Mouse (Mus musculus) CH12.LX (cell line): ENCODE measurements around the gene Scmh1. TPM values are rescaled to one million over a fixed set of nuclear protein-coding genes. Genes with fewer than 3 reads are reported as not detected.

Experiments used
- DNase-seq: peaks from one replicate; pipeline ENCODE4 v3.0.0-alpha.2; 2013; ENCODE audit errors: extremely low read depth
- H3K27ac ChIP-seq: 2 replicates; pipeline ENCODE4 v1.5.1; 2012; ENCODE audit warnings: low read depth, mild to moderate bottlenecking, control low read depth, moderate library complexity; ENCODE audit not compliant: insufficient read depth
- H3K27me3 ChIP-seq: replicated peaks from 2 replicates; pipeline ENCODE3; 2012; ENCODE audit warnings: inconsistent platforms
- H3K36me3 ChIP-seq, 2 experiments: replicated peaks in 1 of 2; 2 replicates each; pipeline versions ENCODE3 to v1.6.1; 2012; ENCODE audit warnings: inconsistent platforms in 1 of 2, low read length in 1 of 2, mild to moderate bottlenecking in 1 of 2, mixed read lengths in 1 of 2, moderate library complexity in 1 of 2; ENCODE audit not compliant: control insufficient read depth in 1 of 2, insufficient read depth in 1 of 2
- H3K4me1 ChIP-seq, 2 experiments: 2 replicates each; pipeline ENCODE4 v1.6.1; 2012; ENCODE audit warnings: inconsistent platforms in 1 of 2, moderate library complexity in 1 of 2; ENCODE audit not compliant: insufficient read depth in 2 of 2, control insufficient read depth in 1 of 2
- H3K4me2 ChIP-seq: 2 replicates; pipeline ENCODE4 v1.6.1; 2012; ENCODE audit warnings: low read depth, mild to moderate bottlenecking, control low read depth; ENCODE audit not compliant: poor library complexity, insufficient read depth, severe bottlenecking
- H3K4me3 ChIP-seq, 3 experiments: fragments of 150-350 bp in 1 of 3; sonication (generic) in 1 of 3; replicated peaks in 1 of 3; 2 replicates each; pipeline versions ENCODE3 to v1.5.1; 2011 to 2012; ENCODE audit warnings: low read depth in 2 of 3, low read length in 2 of 3, mild to moderate bottlenecking in 2 of 3, moderate library complexity in 2 of 3, control low read depth in 1 of 3, improper control_type of control experiment in 1 of 3, inconsistent platforms in 1 of 3, mixed read lengths in 1 of 3; ENCODE audit not compliant: poor library complexity in 1 of 3
- H3K79me2 ChIP-seq: replicated peaks from 2 replicates; pipeline ENCODE4 v1.6.1; 2012; ENCODE audit warnings: mild to moderate bottlenecking, moderate library complexity; ENCODE audit not compliant: control insufficient read depth, poor library complexity, insufficient read depth, severe bottlenecking; ENCODE audit errors: extremely low read depth
- H3K9ac ChIP-seq: 2 replicates; pipeline ENCODE4 v1.6.1; 2012; ENCODE audit warnings: low read depth, mild to moderate bottlenecking, control low read depth, moderate library complexity; ENCODE audit not compliant: insufficient read depth
- H3K9me3 ChIP-seq: replicated peaks from 2 replicates; pipeline ENCODE3; 2012; ENCODE audit warnings: low read length, inconsistent platforms, mixed read lengths
- BHLHE40 ChIP-seq: IDR thresholded peaks from 2 replicates; pipeline ENCODE4 v1.6.1; 2011; ENCODE audit warnings: mild to moderate bottlenecking, low read depth, low read length, improper control_type of control experiment
- CHD2 ChIP-seq: IDR thresholded peaks from 2 replicates; pipeline ENCODE4 v1.6.1; 2011; ENCODE audit warnings: low read length, improper control_type of control experiment
- CTCF ChIP-seq, 2 experiments: IDR thresholded peaks in 1 of 2; conservative IDR thresholded peaks in 1 of 2; 2 replicates each; pipeline ENCODE4 v1.5.1; 2011 to 2012; ENCODE audit warnings: low read depth in 2 of 2, low read length in 2 of 2, improper control_type of control experiment in 1 of 2, inconsistent platforms in 1 of 2, mild to moderate bottlenecking in 1 of 2, moderate library complexity in 1 of 2
- EP300 ChIP-seq: IDR thresholded peaks from 2 replicates; pipeline ENCODE4 v1.6.1; 2011; ENCODE audit warnings: low read length, improper control_type of control experiment
- ETS1 ChIP-seq: conservative IDR thresholded peaks from 2 replicates; pipeline ENCODE4 v1.6.1; 2012; ENCODE audit warnings: low read depth, mild to moderate bottlenecking, inconsistent platforms, low read length, improper control_type of control experiment, moderate library complexity
- GABPA ChIP-seq: IDR thresholded peaks from 2 replicates; pipeline ENCODE4 v1.6.1; 2012; ENCODE audit warnings: low read depth, low read length, improper control_type of control experiment, inconsistent platforms; ENCODE audit not compliant: insufficient replicate concordance
- HCFC1 ChIP-seq: IDR thresholded peaks from 2 replicates; pipeline ENCODE4 v1.6.1; 2012; ENCODE audit warnings: low read depth, mild to moderate bottlenecking, inconsistent platforms, low read length, improper control_type of control experiment
- JUN ChIP-seq: IDR thresholded peaks from 2 replicates; pipeline ENCODE4 v1.6.1; 2011; ENCODE audit warnings: low read depth, mild to moderate bottlenecking, low read length, improper control_type of control experiment, moderate library complexity; ENCODE audit not compliant: insufficient read depth
- KAT2A ChIP-seq: IDR thresholded peaks from 2 replicates; pipeline ENCODE4 v1.6.1; 2012; ENCODE audit warnings: low read length, improper control_type of control experiment, inconsistent platforms; ENCODE audit not compliant: insufficient replicate concordance
- MAZ ChIP-seq: IDR thresholded peaks from 2 replicates; pipeline ENCODE4 v1.6.1; 2012; ENCODE audit warnings: low read depth, mild to moderate bottlenecking, inconsistent platforms, low read length, improper control_type of control experiment, moderate library complexity
- MEF2A ChIP-seq: IDR thresholded peaks from 2 replicates; pipeline ENCODE4 v1.6.1; 2014; ENCODE audit warnings: low read depth, mild to moderate bottlenecking, inconsistent platforms, low read length, improper control_type of control experiment, borderline replicate concordance
- MYC ChIP-seq: IDR thresholded peaks from 2 replicates; pipeline ENCODE4 v1.6.1; 2011; ENCODE audit warnings: low read depth, mild to moderate bottlenecking, improper control_type of control experiment, low read length
- NRF1 ChIP-seq: IDR thresholded peaks from 2 replicates; pipeline ENCODE4 v1.6.1; 2014; ENCODE audit warnings: low read depth, mild to moderate bottlenecking, inconsistent platforms, low read length, improper control_type of control experiment, moderate library complexity
- POLR2A ChIP-seq: IDR thresholded peaks from 2 replicates; pipeline ENCODE4 v1.6.1; 2011; ENCODE audit warnings: low read depth, mild to moderate bottlenecking, improper control_type of control experiment, low read length
- RAD21 ChIP-seq: IDR thresholded peaks from 2 replicates; pipeline ENCODE4 v1.6.1; 2011; ENCODE audit warnings: low read depth, mild to moderate bottlenecking, low read length, improper control_type of control experiment, moderate library complexity
- RCOR1 ChIP-seq: conservative IDR thresholded peaks from 2 replicates; pipeline ENCODE4 v1.6.1; 2012; ENCODE audit warnings: low read depth, mild to moderate bottlenecking, inconsistent platforms, low read length, improper control_type of control experiment
- SIN3A ChIP-seq: IDR thresholded peaks from 2 replicates; pipeline ENCODE4 v1.6.1; 2012; ENCODE audit warnings: low read length, improper control_type of control experiment, inconsistent platforms
- SMC3 ChIP-seq: IDR thresholded peaks from 2 replicates; pipeline ENCODE4 v1.6.1; 2011; ENCODE audit warnings: low read depth, low read length, improper control_type of control experiment
- TCF12 ChIP-seq: IDR thresholded peaks from 2 replicates; pipeline ENCODE4 v1.6.1; 2014; ENCODE audit warnings: low read depth, mild to moderate bottlenecking, inconsistent platforms, low read length, improper control_type of control experiment
- UBTF ChIP-seq: IDR thresholded peaks from 2 replicates; pipeline ENCODE4 v1.6.1; 2012; ENCODE audit warnings: low read depth, mild to moderate bottlenecking, inconsistent platforms, low read length, improper control_type of control experiment, moderate library complexity
- ZKSCAN1 ChIP-seq: IDR thresholded peaks from 2 replicates; pipeline ENCODE4 v1.6.1; 2012; ENCODE audit warnings: low read depth, inconsistent platforms, low read length, improper control_type of control experiment, borderline replicate concordance
- ZMIZ1 ChIP-seq: IDR thresholded peaks from 2 replicates; pipeline ENCODE4 v1.6.1; 2012; ENCODE audit warnings: low read depth, mild to moderate bottlenecking, inconsistent platforms, low read length, improper control_type of control experiment
- dilution Hi-C: fragments of 300-500 bp; cut with MboI; formaldehyde crosslinking; loops from 2 replicates; pipeline ENCODE4 v1.14.3; 2020; ENCODE audit warnings: low sequenced_read_pairs; ENCODE audit not compliant: extremely low pct_unique_long_range_greater_than_20kb, extremely low pct_ligation_motif_present
- in situ Hi-C: fragments of 300-500 bp; cut with MboI; formaldehyde crosslinking; loops from 3 replicates; pipeline ENCODE4 v1.14.3; 2019; ENCODE audit warnings: low sequenced_read_pairs, low pct_ligation_motif_present, low pct_unique_long_range_greater_than_20kb, mixed read lengths
- polyA plus RNA-seq: library from polyadenylated mRNA; unstranded; fragments of >175 nt; gene quantifications from 2 replicates; pipeline ENCODE4 v1.2.1, GENCODE M21; 2012; ENCODE audit warnings: low read depth; ENCODE audit not compliant: insufficient read length
- total RNA-seq, 2 experiments: library from RNA; depleted of rRNA; stranded (reverse); fragments of 300-350 nt in 1 of 2; fragments of >200 nt in 1 of 2; gene quantifications; 2 replicates each; pipeline ENCODE4 v1.2.3; 2012 to 2014

The Scmh1 gene
- total and polyA plus RNA-seq, 3 experiments = 3.2 to 24.0 (median 3.5) TPM

DNA sequence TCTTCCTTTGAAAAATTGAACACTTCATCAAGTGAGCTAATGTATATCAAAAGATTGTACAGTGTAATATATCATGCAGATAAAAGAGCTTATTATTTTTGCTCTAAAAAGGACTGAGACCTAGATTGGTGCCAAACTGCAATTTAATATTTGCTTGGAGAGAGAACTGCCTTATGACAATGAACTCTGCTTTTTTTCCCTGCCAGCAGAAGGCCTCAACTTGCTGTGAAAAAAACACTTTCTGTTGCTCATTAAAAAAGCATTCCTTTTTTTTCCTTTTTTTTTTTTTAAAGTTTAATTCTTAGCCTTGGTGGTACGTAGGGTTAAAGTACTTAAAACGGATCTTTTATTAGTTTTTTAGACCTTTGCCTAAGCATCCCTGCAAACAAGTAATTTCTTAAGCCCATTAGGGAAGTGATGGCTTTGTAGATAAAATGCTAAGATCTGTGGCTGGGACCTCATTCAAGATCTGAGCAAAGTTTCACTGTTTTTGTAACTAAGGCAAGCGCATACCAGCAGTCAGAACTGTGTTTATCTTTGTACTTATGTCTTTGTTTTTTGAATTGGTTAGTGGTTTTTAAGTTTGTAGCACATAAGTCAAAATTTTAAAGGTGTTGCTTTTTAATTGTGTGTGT is 1.7 kb downstream of the Scmh1 start:
- H3K4me3 ChIP-seq = peak overlapping the region in 2 of 3 experiments; percentile 57 to 85
- no peaks in the 10 kb centered on the region for H3K9me3 ChIP-seq
- no peak overlapping the region for H3K27ac ChIP-seq
- H3K27me3 ChIP-seq = peaks cover 5% of the 10 kb centered on the region
- TF ChIP-seq ZKSCAN1 = no peak
- no peak for TF ChIP-seq ZMIZ1
- no peak for TF ChIP-seq GABPA
- TF ChIP-seq POLR2A = no peak
- TF ChIP-seq CTCF (conservative IDR thresholded peaks at IDR 0.05 in 1 of 2, IDR thresholded peaks at IDR 0.05 in 1 of 2; ENCODE audit: low read depth in 2 of 2, low read length in 2 of 2) = no peak
- no peak for TF ChIP-seq SIN3A
- TF ChIP-seq CHD2 = no peak
- no peak for TF ChIP-seq JUN
- TF ChIP-seq MAZ = no peak
- TF ChIP-seq HCFC1 = no peak
- TF ChIP-seq UBTF = no peak
- TF ChIP-seq MYC = no peak
- no peak for TF ChIP-seq RAD21
- TF ChIP-seq MEF2A = no peak
- H3K4me2 ChIP-seq = peak overlapping the region; percentile 99
- peaks cover 0 to 25% of the 10 kb centered on the region in 2 experiments; a peak in 2 of 4 replicates for H3K4me1 ChIP-seq
- H3K36me3 ChIP-seq = no peaks in the 10 kb centered on the region
- in situ Hi-C loops (no loop called here), dilution Hi-C loops (no loop called here)
- peaks cover 4% of the 10 kb centered on the region; the same call in 1 of the 2 replicates for H3K79me2 ChIP-seq
- 0 out of 2 replicates have a peak overlapping the region, but pooled peaks have one; percentile 82 for H3K9ac ChIP-seq
- no peak for DNase-seq

DNA sequence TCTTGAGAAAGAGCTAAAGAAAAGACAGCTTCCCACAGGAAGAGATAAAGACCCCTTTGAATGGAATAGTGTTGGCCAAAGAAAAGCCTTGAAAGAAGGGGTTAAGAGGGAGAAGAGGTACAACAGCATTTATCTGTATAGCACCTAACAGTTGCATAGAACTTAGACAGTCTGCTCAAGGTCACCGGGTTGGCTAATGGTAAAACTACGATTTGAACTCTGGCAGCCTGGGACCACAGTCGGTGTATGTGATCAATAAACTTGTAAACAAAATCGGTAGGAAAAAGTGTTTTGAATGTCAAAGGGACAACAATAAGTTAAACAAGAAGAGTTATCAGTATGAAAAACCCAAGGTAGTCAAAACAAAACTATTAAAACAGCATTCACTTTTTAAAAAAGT is 13.0 kb downstream of the Scmh1 start:
- dilution Hi-C loops (no loop called here), in situ Hi-C loops (no loop called here)
- H3K9ac ChIP-seq = no peak overlapping the region
- DNase-seq = no peak
- no peak for TF ChIP-seq EP300
- no peak for TF ChIP-seq RCOR1
- no peak for TF ChIP-seq NRF1
- TF ChIP-seq SMC3 = no peak
- TF ChIP-seq MYC = no peak
- no peak for TF ChIP-seq HCFC1
- TF ChIP-seq TCF12 = no peak
- TF ChIP-seq BHLHE40 = no peak
- TF ChIP-seq JUN = no peak
- no peak for TF ChIP-seq MEF2A
- no peak for TF ChIP-seq KAT2A
- TF ChIP-seq ZKSCAN1 = no peak
- no peak for TF ChIP-seq CTCF (conservative IDR thresholded peaks at IDR 0.05 in 1 of 2, IDR thresholded peaks at IDR 0.05 in 1 of 2; ENCODE audit: low read depth in 2 of 2, low read length in 2 of 2)
- no peak for TF ChIP-seq ETS1
- no peak for TF ChIP-seq GABPA
- no peak overlapping the region for H3K4me2 ChIP-seq
- no peaks in the 10 kb centered on the region for H3K27me3 ChIP-seq
- no peaks in the 10 kb centered on the region for H3K9me3 ChIP-seq
- no peak overlapping the region for H3K27ac ChIP-seq
- peaks cover 3 to 13% of the 10 kb centered on the region in 2 experiments; a peak in 2 of 4 replicates for H3K4me1 ChIP-seq
- H3K79me2 ChIP-seq = no peaks in the 10 kb centered on the region
- H3K36me3 ChIP-seq = peaks cover 0 to 5% of the 10 kb centered on the region in 2 experiments
- no peak overlapping the region for H3K4me3 ChIP-seq
